Comparison of ENCODE assay signal across 9 mouse cellular contexts in the genomic region with DNA sequence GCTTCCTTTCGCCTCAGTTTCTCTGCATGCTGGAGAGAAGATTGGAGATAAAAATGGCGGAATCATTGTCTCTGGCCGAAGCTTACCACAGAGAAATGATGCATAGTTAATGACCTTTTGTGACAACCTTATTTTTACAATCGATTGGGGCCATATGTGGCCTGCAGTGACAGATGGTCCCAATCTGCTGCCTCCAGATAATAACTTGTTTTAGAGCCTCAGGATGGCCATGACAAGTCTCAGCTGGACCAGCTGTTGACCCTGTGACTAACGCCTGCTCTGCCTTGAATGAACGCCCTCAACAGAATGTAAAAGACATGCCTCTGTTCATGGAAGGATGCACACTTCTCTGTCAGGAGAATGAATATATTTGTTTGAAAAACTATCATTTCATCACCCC.
A peak's percentile ranks its signal among the peaks of the same experiment; 100 is the strongest.
DNase-seq lines count a peak whose midpoint lies in the region; ATAC-seq lines count a peak whose summit lies in the region.
"Had no signal": no experiment of that assay in that cellular context is flagged by ENCODE, and none has a peak within 500 bp of the region (broad histone marks: within the 10 kb centered on the region; RNA-seq: fewer than 3 reads in every experiment).

No protein-coding gene starts in this region.

- H3K27me3 ChIP-seq in midbrain, embryonic 12.5 days = peaks cover 33% of the 10 kb centered on the region
- H3K27me3 ChIP-seq in midbrain, embryonic 16.5 days (ENCODE audit: control insufficient read depth, insufficient read depth, low read depth, low read length) = no peaks in the 10 kb centered on the region
- H3K27me3 ChIP-seq in intestine, embryonic 15.5 days (replicated peaks) = no peaks in the 10 kb centered on the region
- H3K27me3 ChIP-seq: Patski had no signal

- 44% methylated on average over 6 of the region's 6 CpGs for WGBS in midbrain, embryonic 12.5 days
- 51% methylated on average over 6 of the region's 6 CpGs for WGBS in midbrain, embryonic 16.5 days
- WGBS in intestine, embryonic 15.5 days = 63% methylated on average over 6 of the region's 6 CpGs

- H3K9me3 ChIP-seq in midbrain, embryonic 12.5 days = no peaks in the 10 kb centered on the region
- no peaks in the 10 kb centered on the region for H3K9me3 ChIP-seq in midbrain, embryonic 16.5 days (replicated peaks; ENCODE audit: control insufficient read depth, low read length, poor library complexity, severe bottlenecking)
- H3K9me3 ChIP-seq in intestine, embryonic 15.5 days = no peaks in the 10 kb centered on the region

- H3K27ac ChIP-seq in midbrain, embryonic 12.5 days (replicated peaks) = no peak overlapping the region
- no peak overlapping the region for H3K27ac ChIP-seq in midbrain, embryonic 16.5 days (ENCODE audit: low read length)
- H3K27ac ChIP-seq in intestine, embryonic 15.5 days = no peak overlapping the region

- H3K4me1 ChIP-seq in midbrain, embryonic 12.5 days = peaks cover 14% of the 10 kb centered on the region; the same call in 1 of the 2 replicates
- H3K4me1 ChIP-seq in midbrain, embryonic 16.5 days (ENCODE audit: control insufficient read depth, insufficient read depth, low read length) = no peaks in the 10 kb centered on the region
- peaks cover 27% of the 10 kb centered on the region for H3K4me1 ChIP-seq in intestine, embryonic 15.5 days (replicated peaks)

- H3K9ac ChIP-seq in midbrain, embryonic 12.5 days (replicated peaks) = no peak overlapping the region
- no peak overlapping the region for H3K9ac ChIP-seq in midbrain, embryonic 16.5 days (ENCODE audit: low read depth, low read length)
- no peak overlapping the region for H3K9ac ChIP-seq in intestine, embryonic 15.5 days

- H3K4me2 ChIP-seq in midbrain, embryonic 12.5 days (replicated peaks) = no peak overlapping the region
- no peak overlapping the region for H3K4me2 ChIP-seq in midbrain, embryonic 16.5 days (ENCODE audit: low read length)
- no peak overlapping the region for H3K4me2 ChIP-seq in intestine, embryonic 15.5 days (replicated peaks)

- no peak overlapping the region for H3K4me3 ChIP-seq in midbrain, embryonic 12.5 days
- no peak overlapping the region for H3K4me3 ChIP-seq in midbrain, embryonic 16.5 days (ENCODE audit: low read depth, low read length)
- no peak overlapping the region for H3K4me3 ChIP-seq in intestine, embryonic 15.5 days (replicated peaks)

- DNase-seq in cerebellum, postnatal 10 days = peak; percentile 18 to 31
- no peak for DNase-seq in cerebellum, postnatal 4 days (ENCODE audit: low spot score in 2 of 2)
- DNase-seq in kidney, postnatal 36 days = peak; percentile 27
- DNase-seq in retina, postnatal 1 day = peak; percentile 58
- no peak for DNase-seq in adrenal gland, adult (ENCODE audit: inconsistent age in 2 of 2, low spot score in 1 of 2)

- ATAC-seq in midbrain, embryonic 12.5 days (ENCODE audit: low FRiP score, low read depth) = peak; percentile 67; the same call in 1 of the 2 replicates
- no peak for ATAC-seq in midbrain, embryonic 16.5 days
- ATAC-seq in intestine, embryonic 15.5 days = no peak
- ATAC-seq: Patski had no signal

- H3K36me3 ChIP-seq in midbrain, embryonic 12.5 days = no peaks in the 10 kb centered on the region
- H3K36me3 ChIP-seq in midbrain, embryonic 16.5 days (ENCODE audit: control insufficient read depth, insufficient read depth, low read length) = no peaks in the 10 kb centered on the region
- H3K36me3 ChIP-seq in intestine, embryonic 15.5 days = no peaks in the 10 kb centered on the region

Comparison
In these comparisons a context has a peak if more than half of its experiments do, and no peak if none do; other contexts are left out.
1. DNase-seq: peak in cerebellum, postnatal 10 days (2 of 2), kidney, postnatal 36 days (2 of 2) and retina, postnatal 1 day (single experiment); none in cerebellum, postnatal 4 days (0 of 2) and adrenal gland, adult (0 of 2).